Mouse (Mus musculus) heart, adult 2 months (tissue): ENCODE measurements around the gene Icam1.
A peak's percentile ranks its signal among the peaks of the same experiment; 100 is the strongest.
"Not testable (repeated sequence)": the region's sequence is repeated elsewhere in the genome, so short reads cannot be mapped to it uniquely, and the experiment has no call there.

ENCODE experiments used
- CTCF ChIP-seq: fragments of 200-600 bp; IDR thresholded peaks from 2 replicates; pipeline ENCODE4 v1.8.1; 2022; ENCODE audit warnings: antibody characterized with exemption, mild to moderate bottlenecking, moderate library complexity
- EP300 ChIP-seq: fragments of 200-500 bp; IDR thresholded peaks from 2 replicates; pipeline ENCODE4 v1.6.1; 2011; ENCODE audit warnings: low read depth, low read length, control low read depth; ENCODE audit not compliant: insufficient read depth
- POLR2A ChIP-seq: fragments of 200-500 bp; IDR thresholded peaks from 2 replicates; pipeline ENCODE4 v1.6.1; 2011; ENCODE audit warnings: mild to moderate bottlenecking, low read depth, low read length, control low read depth; ENCODE audit not compliant: insufficient read depth

DNA sequence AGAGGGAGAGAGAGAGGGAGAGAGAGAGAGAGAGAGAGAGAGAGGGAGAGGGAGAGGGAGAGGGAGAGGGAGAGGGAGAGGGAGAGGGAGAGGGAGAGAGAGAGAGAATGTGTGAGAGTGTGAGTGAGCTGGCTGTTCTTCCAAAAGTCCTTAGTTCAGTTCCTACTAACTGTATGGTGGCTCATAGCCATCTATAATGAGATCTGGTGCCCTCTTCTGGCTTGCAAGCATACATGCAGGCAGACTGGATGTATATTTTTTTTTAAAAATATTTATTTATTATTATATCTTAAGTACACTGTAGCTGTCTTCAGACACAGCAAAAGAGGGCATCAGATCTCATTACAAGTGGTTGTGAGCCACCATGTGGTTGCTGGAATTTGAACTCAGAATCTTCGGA is 17.4 kb upstream of the Icam1 start:
- not testable (repeated sequence) for TF ChIP-seq POLR2A, EP300
- TF ChIP-seq CTCF, result peak; percentile 71
